Mouse (Mus musculus): Measurements from ENCODE around the gene Ptafr.

- no peak for TF ChIP-seq CTCF (IDR thresholded peaks at IDR 0.05; ENCODE audit: low read depth)
- no peak for TF ChIP-seq EP300 (IDR thresholded peaks at IDR 0.05; ENCODE audit: low read depth)
Observed at GRCm38 (mm10) chr4:132527917-132528522, 35.8 kb upstream of the Ptafr start.
